Comparison of ENCODE assay signal across 23 mouse cellular contexts in genomic region chr10:23691291-23691690, GRCm38 (mm10).
A peak's percentile ranks its signal among the peaks of the same experiment; 100 is the strongest.
DNase-seq lines count a peak whose midpoint lies in the region; ATAC-seq lines count a peak whose summit lies in the region.
"Had no signal": no experiment of that assay in that cellular context is flagged by ENCODE, and none has a peak within 500 bp of the region (broad histone marks: within the 10 kb centered on the region; RNA-seq: fewer than 3 reads in every experiment).

No protein-coding gene starts in this region.

- H3K27me3 ChIP-seq in liver, embryonic 16.5 days (ENCODE audit: control insufficient read depth, insufficient read depth, low read depth, low read length): no peaks in the 10 kb centered on the region
- H3K27me3 ChIP-seq in liver, embryonic 12.5 days (replicated peaks): no peaks in the 10 kb centered on the region
- H3K27me3 ChIP-seq: CH12.LX; embryonic facial prominence, embryonic 12.5 days; forebrain, embryonic 13.5 days; forebrain, embryonic 15.5 days had no signal

- H3K9me3 ChIP-seq in liver, embryonic 16.5 days (replicated peaks; ENCODE audit: control insufficient read depth, low read length): no peaks in the 10 kb centered on the region
- H3K9me3 ChIP-seq in liver, embryonic 12.5 days (replicated peaks): no peaks in the 10 kb centered on the region
- H3K9me3 ChIP-seq: embryonic facial prominence, embryonic 12.5 days; forebrain, embryonic 13.5 days; forebrain, embryonic 15.5 days; G1E had no signal

- H3K27ac ChIP-seq in liver, embryonic 16.5 days (ENCODE audit: low read length): no peak overlapping the region
- no peak overlapping the region for H3K27ac ChIP-seq in liver, embryonic 12.5 days
- H3K27ac ChIP-seq: embryonic facial prominence, embryonic 10.5 days; embryonic facial prominence, embryonic 12.5 days; forebrain, embryonic 13.5 days; forebrain, embryonic 15.5 days had no signal

- no peak overlapping the region for H3K4me3 ChIP-seq in liver, embryonic 16.5 days (ENCODE audit: low read depth, low read length)
- H3K4me3 ChIP-seq in liver, embryonic 12.5 days: no peak overlapping the region
- H3K4me3 ChIP-seq: embryonic facial prominence, embryonic 10.5 days; embryonic facial prominence, embryonic 12.5 days; forebrain, embryonic 13.5 days; forebrain, embryonic 15.5 days had no signal

- no peak overlapping the region for H3K4me2 ChIP-seq in liver, embryonic 16.5 days (ENCODE audit: low read depth, low read length)
- H3K4me2 ChIP-seq in liver, embryonic 12.5 days: no peak overlapping the region
- H3K4me2 ChIP-seq: embryonic facial prominence, embryonic 12.5 days; forebrain, embryonic 13.5 days; forebrain, embryonic 15.5 days had no signal

- intact Hi-C loops in heart, postnatal 36 days (cut with DNase I): no loop called here

- H3K9ac ChIP-seq in liver, embryonic 16.5 days (ENCODE audit: low read depth, low read length): no peak overlapping the region
- no peak overlapping the region for H3K9ac ChIP-seq in liver, embryonic 12.5 days
- H3K9ac ChIP-seq: embryonic facial prominence, embryonic 12.5 days; forebrain, embryonic 13.5 days; forebrain, embryonic 15.5 days had no signal

- peak; percentile 62; the same call in 1 of the 2 replicates for ATAC-seq in liver, embryonic 16.5 days (ENCODE audit: low read depth)
- no peak for ATAC-seq in liver, embryonic 12.5 days
- ATAC-seq: activated CD4-positive, CD25-positive, alpha-beta regulatory T cell, adult 4 months; CD4-positive, CD25-positive, alpha-beta regulatory T cell, adult 4 months; forebrain, embryonic 13.5 days; forebrain, embryonic 15.5 days; Patski had no signal

- no peaks in the 10 kb centered on the region for H3K36me3 ChIP-seq in liver, embryonic 16.5 days (ENCODE audit: control insufficient read depth, insufficient read depth)
- no peaks in the 10 kb centered on the region for H3K36me3 ChIP-seq in liver, embryonic 12.5 days
- H3K36me3 ChIP-seq: embryonic facial prominence, embryonic 10.5 days; embryonic facial prominence, embryonic 12.5 days; forebrain, embryonic 15.5 days; G1E had no signal

- peak; percentile 22 for DNase-seq in heart, adult 11 months
- DNase-seq in heart, postnatal 36 days: no peak
- DNase-seq in yolk sac, embryonic 10.5 days (ENCODE audit: low spot score): peak; percentile 17
- DNase-seq: adrenal gland, adult 8-10 months; adrenal gland, postnatal 14 days; adrenal gland, postnatal 36 days; B cell, adult 2 months; cerebellum, adult 11-12 months; cerebellum, adult 2 months; cerebellum, adult 9-10 months; cerebellum, postnatal 10 days; cerebellum, postnatal 25 days had no signal

- WGBS in liver, embryonic 16.5 days (ENCODE audit: insufficient replicate concordance): 63% methylated on average over 2 of the region's 2 CpGs
- 61% methylated on average over 2 of the region's 2 CpGs for WGBS in liver, embryonic 12.5 days (ENCODE audit: insufficient replicate concordance)

- H3K4me1 ChIP-seq in liver, embryonic 16.5 days (ENCODE audit: control insufficient read depth, low read depth, low read length): no peaks in the 10 kb centered on the region
- H3K4me1 ChIP-seq in liver, embryonic 12.5 days: no peaks in the 10 kb centered on the region
- H3K4me1 ChIP-seq: embryonic facial prominence, embryonic 10.5 days; embryonic facial prominence, embryonic 12.5 days; forebrain, embryonic 13.5 days had no signal

Comparison
In these comparisons a context has a peak if more than half of its experiments do, and no peak if none do; other contexts are left out.
1. DNase-seq: peak in heart, adult 11 months (single experiment) and yolk sac, embryonic 10.5 days (single experiment); none in heart, postnatal 36 days (0 of 2).